20 mouse cellular contexts compared by ENCODE assay signal in genomic region chr6:77220776-77221175, GRCm38 (mm10). TPM values are rescaled to one million over a fixed set of nuclear protein-coding genes. Genes with fewer than 3 reads are reported as not detected.
DNase-seq lines count a peak whose midpoint lies in the region; ATAC-seq and TF ChIP-seq lines count a peak whose summit lies in the region.
"Had no signal": no experiment of that assay in that cellular context is flagged by ENCODE, and none has a peak within 500 bp of the region (broad histone marks: within the 10 kb centered on the region; RNA-seq: fewer than 3 reads in every experiment).

No protein-coding gene starts in this region.

- no peak for DNase-seq in forebrain, embryonic 10.5 days (ENCODE audit: extremely low spot score, low spot score)
- peak; percentile 53 for DNase-seq in forebrain, embryonic 14.5 days (ENCODE audit: low spot score)
- no peak for DNase-seq in midbrain, postnatal 0 days (ENCODE audit: low spot score)
- no peak for DNase-seq in kidney, adult 2 months
- DNase-seq: adrenal gland, adult 2 months; adrenal gland, postnatal 10 days; adrenal gland, postnatal 25 days; cerebellum, adult 11-12 months; cerebellum, adult 2 months; cerebellum, adult 9-10 months; cerebellum, postnatal 10 days; cerebellum, postnatal 25 days had no signal

- 14% methylated on average over 4 of the region's 4 CpGs for WGBS in forebrain, embryonic 12.5 days
- WGBS in forebrain, embryonic 10.5 days = 35% methylated on average over 4 of the region's 4 CpGs
- WGBS in forebrain, embryonic 14.5 days = 4% methylated on average over 4 of the region's 4 CpGs
- WGBS in forebrain, embryonic 15.5 days = 6% methylated on average over 4 of the region's 4 CpGs
- 24% methylated on average over 4 of the region's 4 CpGs for WGBS in midbrain, embryonic 12.5 days
- 32% methylated on average over 4 of the region's 4 CpGs for WGBS in midbrain, postnatal 0 days
- 85% methylated on average over 4 of the region's 4 CpGs for WGBS in kidney, adult 2 months

- H3K4me2 ChIP-seq in forebrain, embryonic 12.5 days = no peak overlapping the region
- H3K4me2 ChIP-seq in forebrain, embryonic 14.5 days (ENCODE audit: low read length) = no peak overlapping the region
- no peak overlapping the region for H3K4me2 ChIP-seq in forebrain, embryonic 15.5 days (replicated peaks)
- no peak overlapping the region for H3K4me2 ChIP-seq in midbrain, embryonic 12.5 days (replicated peaks)
- H3K4me2 ChIP-seq in midbrain, postnatal 0 days (ENCODE audit: low read depth, low read length, poor library complexity, severe bottlenecking) = no peak overlapping the region
- H3K4me2 ChIP-seq: embryonic facial prominence, embryonic 12.5 days had no signal

- TF ChIP-seq POLR2A in kidney, adult 2 months (IDR thresholded peaks at IDR 0.05; ENCODE audit: low read depth, low read length) = no peak

- no peaks in the 10 kb centered on the region for H3K9me3 ChIP-seq in forebrain, embryonic 12.5 days
- no peaks in the 10 kb centered on the region for H3K9me3 ChIP-seq in forebrain, embryonic 10.5 days
- no peaks in the 10 kb centered on the region for H3K9me3 ChIP-seq in forebrain, embryonic 14.5 days (replicated peaks; ENCODE audit: control insufficient read depth, low read length)
- no peaks in the 10 kb centered on the region for H3K9me3 ChIP-seq in forebrain, embryonic 15.5 days
- no peaks in the 10 kb centered on the region for H3K9me3 ChIP-seq in midbrain, embryonic 12.5 days
- no peaks in the 10 kb centered on the region for H3K9me3 ChIP-seq in midbrain, postnatal 0 days (ENCODE audit: low read length)
- H3K9me3 ChIP-seq: embryonic facial prominence, embryonic 10.5 days; embryonic facial prominence, embryonic 12.5 days had no signal

- no peaks in the 10 kb centered on the region for H3K36me3 ChIP-seq in forebrain, embryonic 12.5 days (replicated peaks)
- no peaks in the 10 kb centered on the region for H3K36me3 ChIP-seq in forebrain, embryonic 10.5 days (replicated peaks)
- no peaks in the 10 kb centered on the region for H3K36me3 ChIP-seq in forebrain, embryonic 14.5 days (ENCODE audit: control insufficient read depth, insufficient read depth, low read length)
- no peaks in the 10 kb centered on the region for H3K36me3 ChIP-seq in forebrain, embryonic 15.5 days
- H3K36me3 ChIP-seq in midbrain, embryonic 12.5 days = no peaks in the 10 kb centered on the region
- H3K36me3 ChIP-seq in midbrain, postnatal 0 days (ENCODE audit: insufficient read depth, low read length) = no peaks in the 10 kb centered on the region
- H3K36me3 ChIP-seq in kidney, adult 2 months (ENCODE audit: control insufficient read depth, insufficient read depth, low read length) = no peaks in the 10 kb centered on the region
- H3K36me3 ChIP-seq: embryonic facial prominence, embryonic 10.5 days; embryonic facial prominence, embryonic 12.5 days had no signal

- peak; percentile 36; the same call in 1 of the 2 replicates for ATAC-seq in forebrain, embryonic 12.5 days (ENCODE audit: low FRiP score)
- ATAC-seq in forebrain, embryonic 14.5 days = no peak
- ATAC-seq in forebrain, embryonic 15.5 days (replicated peaks) = no peak
- peak; percentile 16; the same call in 1 of the 2 replicates for ATAC-seq in midbrain, embryonic 12.5 days (ENCODE audit: low FRiP score, low read depth)
- ATAC-seq in midbrain, postnatal 0 days (ENCODE audit: low FRiP score) = no peak

- no peak overlapping the region for H3K4me3 ChIP-seq in forebrain, embryonic 12.5 days (replicated peaks)
- no peak overlapping the region for H3K4me3 ChIP-seq in forebrain, embryonic 10.5 days
- H3K4me3 ChIP-seq in forebrain, embryonic 14.5 days (ENCODE audit: low read depth, low read length) = no peak overlapping the region
- H3K4me3 ChIP-seq in forebrain, embryonic 15.5 days = no peak overlapping the region
- no peak overlapping the region for H3K4me3 ChIP-seq in midbrain, embryonic 12.5 days
- H3K4me3 ChIP-seq in midbrain, postnatal 0 days (ENCODE audit: low read depth, low read length) = no peak overlapping the region
- no peak overlapping the region for H3K4me3 ChIP-seq in kidney, adult 2 months (ENCODE audit: insufficient read depth, low read depth, low read length)
- H3K4me3 ChIP-seq: embryonic facial prominence, embryonic 10.5 days; embryonic facial prominence, embryonic 12.5 days had no signal

- no peak overlapping the region for H3K9ac ChIP-seq in forebrain, embryonic 12.5 days
- H3K9ac ChIP-seq in forebrain, embryonic 14.5 days (ENCODE audit: low read length) = no peak overlapping the region
- H3K9ac ChIP-seq in forebrain, embryonic 15.5 days (replicated peaks) = no peak overlapping the region
- no peak overlapping the region for H3K9ac ChIP-seq in midbrain, embryonic 12.5 days (replicated peaks)
- H3K9ac ChIP-seq in midbrain, postnatal 0 days (replicated peaks; ENCODE audit: low read length, poor library complexity, severe bottlenecking) = no peak overlapping the region
- H3K9ac ChIP-seq: embryonic facial prominence, embryonic 12.5 days had no signal

- H3K4me1 ChIP-seq in forebrain, embryonic 12.5 days = peaks cover 18% of the 10 kb centered on the region
- peaks cover 24% of the 10 kb centered on the region for H3K4me1 ChIP-seq in forebrain, embryonic 10.5 days
- H3K4me1 ChIP-seq in forebrain, embryonic 14.5 days (ENCODE audit: control insufficient read depth, insufficient read depth, low read length) = peaks cover 11% of the 10 kb centered on the region
- peaks cover 20% of the 10 kb centered on the region for H3K4me1 ChIP-seq in forebrain, embryonic 15.5 days
- H3K4me1 ChIP-seq in midbrain, embryonic 12.5 days = peaks cover 19% of the 10 kb centered on the region
- H3K4me1 ChIP-seq in midbrain, postnatal 0 days (ENCODE audit: insufficient read depth, low read length) = peaks cover 6% of the 10 kb centered on the region
- no peaks in the 10 kb centered on the region for H3K4me1 ChIP-seq in kidney, adult 2 months (ENCODE audit: control insufficient read depth, insufficient read depth, low read length)
- H3K4me1 ChIP-seq: embryonic facial prominence, embryonic 10.5 days; embryonic facial prominence, embryonic 12.5 days had no signal

- H3K27me3 ChIP-seq in forebrain, embryonic 12.5 days = no peaks in the 10 kb centered on the region
- H3K27me3 ChIP-seq in forebrain, embryonic 10.5 days (ENCODE audit: poor library complexity, severe bottlenecking) = peaks cover 23% of the 10 kb centered on the region
- no peaks in the 10 kb centered on the region for H3K27me3 ChIP-seq in forebrain, embryonic 14.5 days (replicated peaks; ENCODE audit: control insufficient read depth, insufficient read depth, low read length)
- no peaks in the 10 kb centered on the region for H3K27me3 ChIP-seq in forebrain, embryonic 15.5 days
- no peaks in the 10 kb centered on the region for H3K27me3 ChIP-seq in midbrain, embryonic 12.5 days
- H3K27me3 ChIP-seq in midbrain, postnatal 0 days (ENCODE audit: insufficient read depth, low read length) = no peaks in the 10 kb centered on the region
- H3K27me3 ChIP-seq in kidney, adult 2 months (replicated peaks; ENCODE audit: control insufficient read depth, insufficient read depth, low read length) = no peaks in the 10 kb centered on the region
- H3K27me3 ChIP-seq: embryonic facial prominence, embryonic 12.5 days had no signal

- no peak overlapping the region for H3K27ac ChIP-seq in forebrain, embryonic 12.5 days
- no peak overlapping the region for H3K27ac ChIP-seq in forebrain, embryonic 10.5 days
- no peak overlapping the region for H3K27ac ChIP-seq in forebrain, embryonic 14.5 days (ENCODE audit: low read depth, low read length)
- H3K27ac ChIP-seq in forebrain, embryonic 15.5 days (replicated peaks) = no peak overlapping the region
- no peak overlapping the region for H3K27ac ChIP-seq in midbrain, embryonic 12.5 days (replicated peaks)
- no peak overlapping the region for H3K27ac ChIP-seq in midbrain, postnatal 0 days (ENCODE audit: low read depth, low read length)
- no peak overlapping the region for H3K27ac ChIP-seq in kidney, adult 2 months (ENCODE audit: insufficient read depth, low read depth, low read length)
- H3K27ac ChIP-seq: embryonic facial prominence, embryonic 10.5 days; embryonic facial prominence, embryonic 12.5 days had no signal

- TF ChIP-seq CTCF in midbrain, postnatal 0 days (IDR thresholded peaks at IDR 0.05) = no peak
- no peak for TF ChIP-seq CTCF in kidney, adult 2 months (conservative IDR thresholded peaks at IDR 0.05; ENCODE audit: insufficient read depth, insufficient read length, low read depth, low read length)

RNA-seq across cellular contexts. Expression of gene Lrrtm1, which starts 21.7 kb away (rescaled TPM):
- 16.4 and 16.8 TPM in 2 replicates for polyA plus RNA-seq in forebrain, embryonic 12.5 days (2016; fragmentation: Nextera tagmentation; extraction: Ambion mirVana)
- polyA plus RNA-seq in forebrain, embryonic 10.5 days (2016; fragmentation: Nextera tagmentation; extraction: Ambion mirVana) = 6.2 and 6.5 TPM in 2 replicates
- polyA plus RNA-seq in forebrain, embryonic 14.5 days (2014; fragmentation: Nextera tagmentation; extraction: Ambion mirVana) = 29.6 and 40.2 TPM in 2 replicates
- 51.9 and 54.7 TPM in 2 replicates for polyA plus RNA-seq in forebrain, embryonic 15.5 days (2015; fragmentation: Nextera tagmentation; extraction: Ambion mirVana)
- polyA plus RNA-seq in midbrain, embryonic 12.5 days (2016; fragmentation: Nextera tagmentation; extraction: Ambion mirVana) = 14.5 and 15.5 TPM in 2 replicates
- 64.7 and 72.8 TPM in 2 replicates for total RNA-seq in midbrain, postnatal 0 days (2014; rRNA removed)
- 61.5 and 63.3 TPM in 2 replicates for polyA plus RNA-seq in midbrain, postnatal 0 days (2015; fragmentation: Nextera tagmentation; extraction: Ambion mirVana)
- 0.67 and 0.73 TPM in 2 replicates for polyA plus RNA-seq in kidney, adult 2 months (2012; rRNA removed)
- total RNA-seq: ES-E14, MEL had no signal
- polyA plus RNA-seq: C2C12 had no signal

Comparison
In these comparisons a context has a peak if more than half of its experiments do, and no peak if none do; other contexts are left out.
1. ATAC-seq: peak in forebrain, embryonic 12.5 days (single experiment) and midbrain, embryonic 12.5 days (single experiment); none in forebrain, embryonic 14.5 days (single experiment), forebrain, embryonic 15.5 days (single experiment) and midbrain, postnatal 0 days (single experiment).